Mouse (Mus musculus): ENCODE measurements at regions not wholly inside any gene's neighbourhood (a gene's known extent, or its start where the extent isn't known, plus 50 kb on each side); places are given as distances from the start of the nearest gene placed in this dataset.

DNA sequence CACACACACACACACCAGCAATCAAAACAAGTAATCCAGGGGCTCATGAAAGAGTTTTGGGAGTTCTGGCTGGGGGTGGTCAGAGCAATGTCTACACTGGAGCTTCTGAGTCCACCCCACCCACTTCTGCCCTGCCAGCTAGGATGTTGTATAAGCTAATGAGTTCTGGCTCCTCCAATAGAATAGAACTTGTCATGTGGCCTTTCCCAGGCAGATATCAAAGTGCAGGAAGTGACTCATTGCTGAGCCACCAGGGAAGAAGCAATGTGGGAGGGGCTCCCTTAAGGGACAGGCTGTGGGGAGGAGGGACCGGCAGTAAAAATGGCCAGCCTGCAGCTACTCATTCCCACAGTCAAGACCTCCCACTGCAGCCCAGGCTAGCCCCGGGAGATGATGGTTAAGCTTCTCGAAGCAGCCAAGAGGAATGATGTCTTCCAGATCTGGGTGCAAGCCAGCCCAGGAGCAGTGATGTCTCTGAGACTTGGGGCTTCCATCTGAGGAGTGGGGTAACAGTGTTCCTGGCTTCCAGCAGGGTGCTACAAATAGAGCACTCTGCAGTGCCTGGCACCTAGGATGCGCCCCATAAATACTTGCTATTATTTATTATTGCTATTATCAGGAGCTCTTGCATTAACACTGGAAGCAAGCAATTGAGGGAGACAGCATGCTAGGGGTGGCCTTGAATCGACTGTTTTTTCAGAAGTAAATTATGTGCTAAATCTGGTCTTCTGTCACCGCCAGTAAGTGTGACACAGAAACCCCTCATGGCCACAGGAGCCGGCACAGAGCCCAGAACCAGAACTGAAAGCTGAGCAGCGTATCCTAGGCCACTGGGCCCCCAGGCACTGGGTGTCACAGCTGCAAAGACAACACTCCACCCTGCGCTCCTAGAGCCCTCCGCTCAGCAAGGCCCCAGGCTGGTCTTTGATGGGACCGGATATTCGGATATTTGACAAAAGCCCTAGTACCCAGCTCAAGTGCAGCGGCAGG, 103.2 kb upstream of the Unc5b start:
- no peak overlapping the region for H3K4me3 ChIP-seq
- no peaks in the 10 kb centered on the region for H3K9me3 ChIP-seq (replicated peaks)
- no peak for DNase-seq (ENCODE audit: low spot score)
- H3K36me3 ChIP-seq, result no peaks in the 10 kb centered on the region
- H3K27ac ChIP-seq, result peak overlapping the region; percentile 75
- peaks cover 64% of the 10 kb centered on the region for H3K4me1 ChIP-seq
- peaks cover 16% of the 10 kb centered on the region for H3K27me3 ChIP-seq (ENCODE audit: low read depth, poor library complexity, severe bottlenecking)
- 62% methylated on average over 13 of the region's 13 CpGs for WGBS

- H3K27ac ChIP-seq, result peak overlapping the region; percentile 75
- WGBS, result 35% methylated on average over 7 of the region's 7 CpGs
- no peaks in the 10 kb centered on the region for H3K36me3 ChIP-seq
- no peak for DNase-seq (ENCODE audit: low spot score)
- H3K9me3 ChIP-seq (replicated peaks), result no peaks in the 10 kb centered on the region
- no peak overlapping the region for H3K4me3 ChIP-seq
- peaks cover 64% of the 10 kb centered on the region for H3K4me1 ChIP-seq
- peaks cover 16% of the 10 kb centered on the region for H3K27me3 ChIP-seq (ENCODE audit: low read depth, poor library complexity, severe bottlenecking)
These were observed 102.5 kb upstream of the Unc5b start for GRCm38 (mm10) chr10:60933891-60934290.

DNA sequence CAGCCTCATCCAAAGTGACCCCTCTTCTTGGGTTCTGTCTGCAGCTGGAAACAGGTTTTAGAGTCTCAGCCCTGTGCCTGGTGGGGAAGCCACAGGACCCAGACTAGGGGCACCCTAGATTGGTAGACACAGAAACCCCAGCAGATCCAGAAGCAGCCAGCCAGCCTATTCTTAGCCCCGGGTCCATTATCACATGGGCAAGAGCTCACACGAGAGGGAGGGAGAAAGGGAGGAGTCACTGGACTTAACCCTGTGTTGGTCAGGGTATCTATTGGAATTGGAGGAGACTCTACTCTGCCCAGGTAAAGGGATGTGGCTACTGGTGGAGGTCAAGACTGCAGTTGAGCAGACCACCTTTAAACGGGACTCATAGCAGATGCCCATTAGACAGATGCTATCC, 101.5 kb upstream of the Unc5b start:
- peaks cover 69% of the 10 kb centered on the region for H3K4me1 ChIP-seq
- H3K27ac ChIP-seq, result peak overlapping the region; percentile 75
- H3K36me3 ChIP-seq, result no peaks in the 10 kb centered on the region
- H3K4me3 ChIP-seq, result no peak overlapping the region
- H3K9me3 ChIP-seq (replicated peaks), result no peaks in the 10 kb centered on the region
- no peak for DNase-seq (ENCODE audit: low spot score)
- WGBS, result 33% methylated on average over 3 of the region's 3 CpGs
- H3K27me3 ChIP-seq (ENCODE audit: low read depth, poor library complexity, severe bottlenecking), result peaks cover 16% of the 10 kb centered on the region

DNA sequence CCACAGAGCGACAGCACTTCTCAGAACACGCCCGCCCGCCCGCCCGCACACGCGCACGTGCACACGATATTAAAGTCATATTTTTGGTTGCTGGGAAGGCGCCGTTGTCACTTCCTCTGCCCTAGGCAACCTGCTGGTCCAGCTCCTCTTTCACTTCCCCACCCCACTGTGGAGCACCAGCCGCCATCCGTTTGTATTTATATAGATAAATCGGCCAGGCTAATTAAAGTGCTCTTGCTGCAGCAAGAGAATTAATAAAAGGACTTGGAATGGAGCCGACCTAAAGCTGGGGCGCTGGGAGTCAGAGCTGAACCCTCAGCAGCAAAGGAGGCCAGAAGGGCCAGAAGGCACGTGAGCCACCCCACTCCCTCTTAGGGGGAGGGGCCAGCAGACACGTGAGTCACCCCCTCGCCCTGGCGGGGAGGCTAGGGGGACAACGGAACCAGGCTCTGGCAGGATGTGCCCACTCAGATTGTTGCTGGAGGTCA, 100.6 kb upstream of the Unc5b start:
- WGBS, result 64% methylated on average over 22 of the region's 22 CpGs
- Histone ChIP-seq H3K4me3 (no peak overlapping the region), H3K9me3 (replicated peaks) (no peaks in the 10 kb centered on the region), H3K27me3 (ENCODE audit: low read depth, poor library complexity, severe bottlenecking) (peaks cover 14% of the 10 kb centered on the region), H3K27ac (0 out of 2 replicates have a peak overlapping the region, but pooled peaks have one; percentile 19), H3K4me1 (peaks cover 62% of the 10 kb centered on the region), H3K36me3 (no peaks in the 10 kb centered on the region)
- no peak for DNase-seq (ENCODE audit: low spot score)

GRCm38 (mm10) chr10:60928646-60929045, 97.3 kb upstream of the Unc5b start:
- Histone ChIP-seq H3K4me1 (peaks cover 33% of the 10 kb centered on the region), H3K4me3 (no peak overlapping the region), H3K36me3 (no peaks in the 10 kb centered on the region), H3K27ac (no peak overlapping the region), H3K9me3 (replicated peaks) (no peaks in the 10 kb centered on the region), H3K27me3 (ENCODE audit: low read depth, poor library complexity, severe bottlenecking) (no peaks in the 10 kb centered on the region)
- WGBS, result 82% methylated on average over 7 of the region's 7 CpGs
- no peak for DNase-seq (ENCODE audit: low spot score)

GRCm38 (mm10) chr10:60928164-60928563, 96.8 kb upstream of the Unc5b start:
- Histone ChIP-seq H3K27me3 (ENCODE audit: low read depth, poor library complexity, severe bottlenecking) (no peaks in the 10 kb centered on the region), H3K27ac (no peak overlapping the region), H3K4me1 (peaks cover 28% of the 10 kb centered on the region), H3K9me3 (replicated peaks) (no peaks in the 10 kb centered on the region), H3K4me3 (no peak overlapping the region), H3K36me3 (no peaks in the 10 kb centered on the region)
- no peak for DNase-seq (ENCODE audit: low spot score)
- 72% methylated on average over 8 of the region's 8 CpGs for WGBS

- Histone ChIP-seq H3K4me1 (peaks cover 13% of the 10 kb centered on the region), H3K9me3 (replicated peaks) (no peaks in the 10 kb centered on the region), H3K4me3 (no peak overlapping the region), H3K27ac (no peak overlapping the region), H3K27me3 (ENCODE audit: low read depth, poor library complexity, severe bottlenecking) (peaks cover 5% of the 10 kb centered on the region; the same call in 1 of the 2 replicates), H3K36me3 (no peaks in the 10 kb centered on the region)
- DNase-seq (ENCODE audit: low spot score), result no peak
- 86% methylated on average over 12 of the region's 12 CpGs for WGBS
These were observed 95.3 kb upstream of the Unc5b start for GRCm38 (mm10) chr10:60926632-60927031.

GRCm38 (mm10) chr10:60925644-60926043, 94.3 kb upstream of the Unc5b start:
- peaks cover 6% of the 10 kb centered on the region for H3K4me1 ChIP-seq
- no peak overlapping the region for H3K27ac ChIP-seq
- no peak for DNase-seq (ENCODE audit: low spot score)
- WGBS, result 73% methylated on average over 2 of the region's 2 CpGs
- H3K27me3 ChIP-seq (ENCODE audit: low read depth, poor library complexity, severe bottlenecking), result peaks cover 5% of the 10 kb centered on the region; the same call in 1 of the 2 replicates
- H3K4me3 ChIP-seq, result no peak overlapping the region
- no peaks in the 10 kb centered on the region for H3K9me3 ChIP-seq (replicated peaks)
- no peaks in the 10 kb centered on the region for H3K36me3 ChIP-seq

GRCm38 (mm10) chr10:60925198-60925597, 93.8 kb upstream of the Unc5b start:
- no peak for DNase-seq (ENCODE audit: low spot score)
- Histone ChIP-seq H3K27ac (no peak overlapping the region), H3K4me1 (peaks cover 6% of the 10 kb centered on the region), H3K36me3 (no peaks in the 10 kb centered on the region), H3K9me3 (replicated peaks) (no peaks in the 10 kb centered on the region), H3K4me3 (no peak overlapping the region), H3K27me3 (ENCODE audit: low read depth, poor library complexity, severe bottlenecking) (peaks cover 5% of the 10 kb centered on the region; the same call in 1 of the 2 replicates)
- WGBS, result 39% methylated on average over 2 of the region's 2 CpGs

GRCm38 (mm10) chr10:60923806-60924205, 92.4 kb upstream of the Unc5b start:
- H3K27me3 ChIP-seq (ENCODE audit: low read depth, poor library complexity, severe bottlenecking), result peaks cover 5% of the 10 kb centered on the region; the same call in 1 of the 2 replicates
- no peak overlapping the region for H3K27ac ChIP-seq
- whole genome bisulfite sequencing, result 70% methylated on average over 11 of the region's 11 CpGs
- no peaks in the 10 kb centered on the region for H3K9me3 ChIP-seq (replicated peaks)
- H3K4me1 ChIP-seq, result peaks cover 5% of the 10 kb centered on the region
- no peak overlapping the region for H3K4me3 ChIP-seq
- H3K36me3 ChIP-seq, result no peaks in the 10 kb centered on the region
- no peak for DNase-seq (ENCODE audit: low spot score)

- no peak for DNase-seq (ENCODE audit: low spot score)
- Histone ChIP-seq H3K27ac (no peak overlapping the region), H3K27me3 (ENCODE audit: low read depth, poor library complexity, severe bottlenecking) (peaks cover 5% of the 10 kb centered on the region; the same call in 1 of the 2 replicates), H3K36me3 (no peaks in the 10 kb centered on the region), H3K4me3 (no peak overlapping the region), H3K9me3 (replicated peaks) (no peaks in the 10 kb centered on the region), H3K4me1 (peaks cover 6% of the 10 kb centered on the region)
- WGBS, result 89% methylated on average over 1 of the region's 1 CpGs
These were observed 89.2 kb upstream of the Unc5b start for GRCm38 (mm10) chr10:60920621-60921020.

- H3K27me3 ChIP-seq (ENCODE audit: low read depth, poor library complexity, severe bottlenecking), result peaks cover 5% of the 10 kb centered on the region; the same call in 1 of the 2 replicates
- no peak for DNase-seq (ENCODE audit: low spot score)
- H3K4me3 ChIP-seq, result no peak overlapping the region
- no peaks in the 10 kb centered on the region for H3K9me3 ChIP-seq (replicated peaks)
- H3K4me1 ChIP-seq, result peaks cover 6% of the 10 kb centered on the region
- no peak overlapping the region for H3K27ac ChIP-seq
- WGBS, result 36% methylated on average over 8 of the region's 8 CpGs
- no peaks in the 10 kb centered on the region for H3K36me3 ChIP-seq
These were observed 86.6 kb upstream of the Unc5b start for GRCm38 (mm10) chr10:60918020-60918419.

DNA sequence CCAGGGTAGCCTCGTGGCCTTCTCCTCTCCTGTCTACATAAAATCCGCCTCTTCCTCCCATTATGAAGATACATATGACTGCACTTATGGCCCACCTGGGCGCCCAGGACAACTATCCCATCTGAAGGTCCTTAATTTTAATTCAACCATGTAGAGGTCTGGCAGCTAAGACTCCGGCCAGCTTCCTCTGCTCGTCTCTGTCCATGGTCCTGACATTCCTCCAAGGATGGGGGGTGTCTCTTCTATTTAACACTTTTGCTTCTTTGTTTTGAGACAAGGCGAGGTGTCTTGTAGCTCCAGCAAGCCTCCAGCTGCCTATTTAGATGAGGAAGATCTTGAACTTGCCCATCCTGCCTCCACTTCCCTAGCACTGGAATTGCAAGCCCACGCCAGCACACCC, 83.0 kb upstream of the Unc5b start:
- 29% methylated on average over 7 of the region's 7 CpGs for WGBS
- no peak overlapping the region for H3K27ac ChIP-seq
- no peak overlapping the region for H3K4me3 ChIP-seq
- H3K4me1 ChIP-seq, result peaks cover 6% of the 10 kb centered on the region
- no peaks in the 10 kb centered on the region for H3K36me3 ChIP-seq
- no peaks in the 10 kb centered on the region for H3K9me3 ChIP-seq (replicated peaks)
- peak; percentile 68 for DNase-seq (ENCODE audit: low spot score)
- no peaks in the 10 kb centered on the region for H3K27me3 ChIP-seq (ENCODE audit: low read depth, poor library complexity, severe bottlenecking)
